Mouse (Mus musculus): ENCODE data around the gene Trak1. TPM values are rescaled to one million over a fixed set of nuclear protein-coding genes. Genes with fewer than 3 reads are reported as not detected.
"Not testable (repeated sequence)": the region's sequence is repeated elsewhere in the genome, so short reads cannot be mapped to it uniquely, and the experiment has no call there.

Gene Trak1
- polyA plus RNA-seq, 1 experiment from 2014 or later: 32.2 TPM

DNA sequence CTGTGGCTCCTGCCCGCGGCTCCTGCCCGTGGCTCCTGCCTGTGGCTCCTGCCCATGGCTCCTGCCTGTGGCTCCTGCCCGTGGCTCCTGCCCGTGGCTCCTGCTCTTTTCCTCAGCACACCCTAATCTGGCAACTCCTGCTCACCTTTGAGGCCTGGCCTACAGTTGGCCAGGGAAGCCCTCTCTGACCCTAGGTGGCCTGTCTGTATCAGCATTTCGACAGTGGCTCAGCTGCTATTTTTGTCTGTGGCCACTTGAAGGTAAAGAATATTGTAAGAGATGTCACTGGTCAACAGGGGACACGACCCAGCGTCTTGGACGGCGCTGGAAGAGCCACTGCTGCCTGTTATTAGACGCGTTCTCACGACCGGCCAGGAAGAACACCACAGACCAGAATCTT lies 24.7 kb downstream of the Trak1 start:
- Histone ChIP-seq H3K4me3 (no peak overlapping the region), H3K4me2 (no peak overlapping the region), H3K4me1 (peaks cover 36% of the 10 kb centered on the region), H3K27me3 (replicated peaks) (no peaks in the 10 kb centered on the region), H3K36me3 (peaks cover 30% of the 10 kb centered on the region), H3K27ac (replicated peaks) (peak overlapping the region; percentile 59), H3K9ac (no peak overlapping the region), H3K9me3 (no peaks in the 10 kb centered on the region)
- WGBS: 74% methylated on average over 14 of the region's 14 CpGs
- ATAC-seq (ENCODE audit: extremely low read depth, insufficient number of reproducible peaks, low FRiP score, low TSS enrichment): no peak

DNA sequence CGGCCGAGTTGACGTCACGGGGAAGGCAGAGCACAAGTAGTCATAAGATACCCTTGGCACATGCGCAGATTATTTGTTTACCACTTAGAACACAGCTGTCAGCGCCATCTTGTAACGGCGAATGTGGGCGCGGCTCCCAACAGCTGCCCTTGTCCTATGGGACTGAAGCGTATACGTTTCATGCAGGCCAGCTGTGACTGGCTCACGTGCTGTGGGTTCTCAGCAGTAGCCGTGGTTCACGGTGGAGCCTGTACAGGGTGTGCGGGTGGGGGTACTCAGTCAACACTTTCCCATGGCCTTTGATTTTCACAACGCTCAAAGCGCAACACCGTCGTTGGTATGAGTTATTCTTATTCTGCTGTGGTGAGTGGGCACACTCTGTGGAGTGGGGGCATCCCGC lies 31.0 kb downstream of the Trak1 start:
- H3K9ac ChIP-seq: peak overlapping the region; percentile 78
- H3K9me3 ChIP-seq; H3K27me3 ChIP-seq (replicated peaks); H3K4me2 ChIP-seq; H3K4me3 ChIP-seq; H3K36me3 ChIP-seq; ATAC-seq (ENCODE audit: extremely low read depth, insufficient number of reproducible peaks, low FRiP score, low TSS enrichment): not testable (repeated sequence)
- peak overlapping the region; percentile 97 for H3K27ac ChIP-seq (replicated peaks)
- H3K4me1 ChIP-seq: peaks cover 51% of the 10 kb centered on the region
- 93% methylated on average over 17 of the region's 21 CpGs for WGBS

DNA sequence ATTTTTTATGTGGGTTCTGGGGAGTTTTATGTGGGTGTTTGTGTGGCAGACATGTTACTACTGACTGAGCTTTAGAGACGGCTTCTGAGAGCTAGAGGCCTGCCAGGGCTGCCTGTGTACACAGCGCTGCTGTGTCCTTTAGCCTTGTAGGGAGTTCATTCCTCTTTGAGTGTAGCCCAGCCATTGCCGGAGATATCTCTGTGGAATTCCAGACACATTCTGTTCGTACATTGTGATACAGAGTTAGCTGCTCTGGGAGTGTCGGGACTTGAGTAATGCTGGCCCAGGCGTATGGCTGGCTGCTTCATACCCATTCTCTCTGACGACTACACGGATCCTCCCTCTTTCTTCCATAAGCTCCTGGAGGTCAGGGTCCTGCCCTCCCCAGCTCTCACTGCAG lies 31.9 kb downstream of the Trak1 start:
- peak overlapping the region; percentile 78 for H3K9ac ChIP-seq
- H3K4me1 ChIP-seq: peaks cover 59% of the 10 kb centered on the region
- H3K27ac ChIP-seq (replicated peaks): peak overlapping the region; percentile 97
- no peaks in the 10 kb centered on the region for H3K9me3 ChIP-seq
- peak; percentile 58 for ATAC-seq (ENCODE audit: extremely low read depth, insufficient number of reproducible peaks, low FRiP score, low TSS enrichment)
- H3K36me3 ChIP-seq: peaks cover 6% of the 10 kb centered on the region; the same call in 1 of the 2 replicates
- H3K4me3 ChIP-seq: peak overlapping the region; percentile 16; the same call in 1 of the 2 replicates
- peak overlapping the region; percentile 55 for H3K4me2 ChIP-seq
- H3K27me3 ChIP-seq (replicated peaks): no peaks in the 10 kb centered on the region
- 27% methylated on average over 8 of the region's 8 CpGs for WGBS

DNA sequence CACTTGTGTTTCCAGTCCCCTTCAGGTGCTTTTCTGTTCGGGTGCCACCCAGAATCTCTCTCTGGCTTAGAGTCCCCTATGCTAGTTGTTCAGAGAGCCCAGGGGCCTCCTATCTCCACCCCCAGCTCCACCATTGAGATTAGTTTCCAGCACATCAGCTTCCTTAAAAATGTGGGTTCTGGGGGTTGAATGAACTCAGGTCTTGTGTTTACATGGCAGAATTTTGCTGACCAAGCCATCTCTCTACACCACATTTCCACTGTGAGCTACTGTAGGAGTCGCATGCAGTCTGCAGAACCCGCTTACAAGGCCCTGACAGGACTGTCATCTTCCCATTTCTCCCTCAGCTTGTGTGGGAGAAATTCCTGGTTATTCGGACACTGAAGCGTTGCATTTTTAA lies 32.8 kb downstream of the Trak1 start:
- no peaks in the 10 kb centered on the region for H3K9me3 ChIP-seq
- ATAC-seq (ENCODE audit: extremely low read depth, insufficient number of reproducible peaks, low FRiP score, low TSS enrichment): no peak
- H3K36me3 ChIP-seq: peaks cover 6% of the 10 kb centered on the region; the same call in 1 of the 2 replicates
- peak overlapping the region; percentile 72; the same call in 1 of the 2 replicates for H3K9ac ChIP-seq
- H3K4me3 ChIP-seq: no peak overlapping the region
- H3K27ac ChIP-seq (replicated peaks): peak overlapping the region; percentile 97
- 83% methylated on average over 5 of the region's 5 CpGs for WGBS
- no peak overlapping the region for H3K4me2 ChIP-seq
- H3K27me3 ChIP-seq (replicated peaks): no peaks in the 10 kb centered on the region
- H3K4me1 ChIP-seq: peaks cover 68% of the 10 kb centered on the region

DNA sequence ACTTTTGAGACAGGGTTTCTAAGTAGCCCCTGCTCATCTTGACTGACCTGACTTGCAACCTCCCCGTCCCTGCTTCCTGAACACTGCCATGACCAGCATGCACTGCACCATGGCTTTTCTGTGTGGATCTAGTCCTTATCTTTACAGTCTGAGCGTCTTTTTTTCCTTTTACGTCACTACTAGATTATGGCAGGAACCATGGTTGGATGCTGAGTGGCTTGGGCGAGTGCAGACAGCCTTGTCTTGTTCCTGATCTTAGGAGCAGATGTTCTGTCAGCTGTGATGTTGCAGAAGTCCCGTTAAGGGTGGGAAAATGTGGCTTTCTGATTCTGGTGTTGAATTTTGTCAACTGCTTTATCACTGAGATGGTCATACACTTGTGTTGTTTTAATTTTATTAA lies 34.1 kb downstream of the Trak1 start:
- H3K36me3 ChIP-seq: peaks cover 6% of the 10 kb centered on the region; the same call in 1 of the 2 replicates
- H3K4me3 ChIP-seq: no peak overlapping the region
- H3K9me3 ChIP-seq: no peaks in the 10 kb centered on the region
- H3K9ac ChIP-seq: peak overlapping the region; percentile 72
- peak overlapping the region; percentile 97 for H3K27ac ChIP-seq (replicated peaks)
- no peak for ATAC-seq (ENCODE audit: extremely low read depth, insufficient number of reproducible peaks, low FRiP score, low TSS enrichment)
- no peaks in the 10 kb centered on the region for H3K27me3 ChIP-seq (replicated peaks)
- WGBS: 7% methylated on average over 5 of the region's 5 CpGs
- peak overlapping the region; percentile 54 for H3K4me2 ChIP-seq
- H3K4me1 ChIP-seq: peaks cover 82% of the 10 kb centered on the region

DNA sequence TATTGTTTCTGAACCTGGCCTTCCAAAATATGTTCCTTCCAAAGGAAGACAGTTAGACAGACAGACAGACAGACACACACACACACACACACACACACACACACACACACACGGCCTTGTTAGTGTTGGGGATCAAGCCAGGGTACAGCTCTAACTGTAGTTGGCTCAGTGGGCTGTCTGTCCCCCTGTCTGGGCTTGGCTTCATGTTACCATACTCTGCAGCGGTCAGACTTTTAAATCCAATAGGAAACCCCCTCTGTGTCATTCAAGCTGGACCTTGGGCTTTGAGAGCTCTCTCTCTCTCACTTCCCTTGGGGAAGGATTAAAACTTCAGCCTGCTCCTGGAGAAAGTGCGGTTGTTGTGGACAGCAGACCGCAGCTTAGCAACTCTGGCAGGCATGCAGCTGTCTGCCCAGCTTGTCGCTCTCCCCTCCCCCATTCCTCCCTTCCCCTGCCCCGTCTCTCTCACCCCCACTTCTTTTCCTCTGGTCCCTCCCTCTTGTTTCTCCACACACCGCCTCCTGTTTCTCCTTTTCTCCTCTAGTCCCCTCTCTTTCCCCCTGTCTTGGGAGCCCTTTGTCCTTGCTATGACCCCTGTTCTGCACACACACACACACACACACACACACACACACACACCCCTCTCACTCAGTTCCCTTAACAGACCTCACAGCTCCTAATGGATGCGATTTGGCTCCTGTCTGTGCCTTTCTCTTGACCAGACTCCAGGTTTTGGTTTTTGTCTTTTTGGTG lies 34.8 kb downstream of the Trak1 start:
- Histone ChIP-seq H3K4me1 (peaks cover 88% of the 10 kb centered on the region), H3K27ac (replicated peaks) (peak overlapping the region; percentile 97), H3K4me2 (peak overlapping the region; percentile 54), H3K9me3 (no peaks in the 10 kb centered on the region), H3K27me3 (replicated peaks) (no peaks in the 10 kb centered on the region), H3K4me3 (0 out of 2 replicates have a peak overlapping the region, but pooled peaks have one; percentile 16), H3K9ac (peak overlapping the region; percentile 72), H3K36me3 (peaks cover 6% of the 10 kb centered on the region; the same call in 1 of the 2 replicates)
- WGBS: under 1% methylated on average over 8 of the region's 8 CpGs
- ATAC-seq (ENCODE audit: extremely low read depth, insufficient number of reproducible peaks, low FRiP score, low TSS enrichment): peak; percentile 38; the same call in 1 of the 2 replicates

DNA sequence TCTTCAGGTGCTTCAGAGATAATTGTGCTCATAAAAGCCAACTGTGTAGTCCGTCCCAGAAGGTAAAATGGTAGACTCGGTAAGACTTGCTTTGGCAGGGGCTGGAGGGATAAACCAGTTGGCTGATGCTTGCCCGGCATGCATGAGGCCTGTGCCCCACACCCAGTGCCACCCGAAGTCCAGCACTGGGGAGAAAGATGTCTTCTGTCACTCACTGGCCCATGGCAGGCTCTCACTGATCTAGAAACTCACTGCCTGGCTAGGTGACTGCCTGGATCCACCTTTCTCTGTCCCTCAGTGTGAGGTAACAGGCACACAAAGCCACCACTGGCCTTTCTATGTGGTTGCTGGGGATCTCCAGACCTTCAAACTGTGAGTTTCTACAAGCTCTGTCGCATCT lies 36.3 kb downstream of the Trak1 start:
- peak overlapping the region; percentile 97 for H3K27ac ChIP-seq (replicated peaks)
- no peak overlapping the region for H3K4me2 ChIP-seq
- no peaks in the 10 kb centered on the region for H3K9me3 ChIP-seq
- no peak for ATAC-seq (ENCODE audit: extremely low read depth, insufficient number of reproducible peaks, low FRiP score, low TSS enrichment)
- no peak overlapping the region for H3K4me3 ChIP-seq
- peaks cover 100% of the 10 kb centered on the region for H3K4me1 ChIP-seq
- H3K27me3 ChIP-seq (replicated peaks): no peaks in the 10 kb centered on the region
- peaks cover 2% of the 10 kb centered on the region; the same call in 1 of the 2 replicates for H3K36me3 ChIP-seq
- H3K9ac ChIP-seq: peak overlapping the region; percentile 61
- WGBS: 75% methylated on average over 5 of the region's 5 CpGs

DNA sequence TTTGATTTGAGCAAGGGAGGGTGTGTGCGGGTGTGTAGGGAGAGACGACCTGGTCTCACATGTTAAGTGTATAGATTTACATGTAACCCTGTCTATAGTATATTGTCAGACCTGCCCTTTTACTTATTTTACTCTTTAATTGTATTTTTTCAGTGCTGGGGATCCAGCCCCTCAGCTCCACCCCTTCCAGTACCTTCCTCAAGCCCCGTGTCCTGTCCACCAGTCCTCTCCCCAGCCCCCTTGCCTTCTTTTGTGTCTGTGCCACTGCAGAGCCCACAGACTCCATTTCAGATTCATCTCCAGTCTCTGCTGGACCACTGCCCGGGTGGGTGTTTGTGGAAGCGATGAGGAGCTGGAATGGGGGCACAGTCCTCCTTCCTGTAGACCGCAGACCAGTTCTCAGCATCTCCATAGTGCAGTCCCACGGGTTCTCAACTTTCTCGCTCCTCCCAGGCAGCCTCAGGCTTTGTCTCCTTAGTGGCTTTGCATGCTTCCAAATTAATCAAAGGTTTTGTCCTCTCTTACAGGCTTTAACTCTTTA lies 37.1 kb downstream of the Trak1 start:
- no peak for ATAC-seq (ENCODE audit: extremely low read depth, insufficient number of reproducible peaks, low FRiP score, low TSS enrichment)
- peaks cover 95% of the 10 kb centered on the region for H3K4me1 ChIP-seq
- H3K4me2 ChIP-seq: no peak overlapping the region
- peak overlapping the region; percentile 97 for H3K27ac ChIP-seq (replicated peaks)
- 56% methylated on average over 8 of the region's 8 CpGs for WGBS
- H3K9me3 ChIP-seq: no peaks in the 10 kb centered on the region
- no peak overlapping the region for H3K4me3 ChIP-seq
- no peaks in the 10 kb centered on the region for H3K36me3 ChIP-seq
- H3K9ac ChIP-seq: peak overlapping the region; percentile 61
- H3K27me3 ChIP-seq (replicated peaks): no peaks in the 10 kb centered on the region

DNA sequence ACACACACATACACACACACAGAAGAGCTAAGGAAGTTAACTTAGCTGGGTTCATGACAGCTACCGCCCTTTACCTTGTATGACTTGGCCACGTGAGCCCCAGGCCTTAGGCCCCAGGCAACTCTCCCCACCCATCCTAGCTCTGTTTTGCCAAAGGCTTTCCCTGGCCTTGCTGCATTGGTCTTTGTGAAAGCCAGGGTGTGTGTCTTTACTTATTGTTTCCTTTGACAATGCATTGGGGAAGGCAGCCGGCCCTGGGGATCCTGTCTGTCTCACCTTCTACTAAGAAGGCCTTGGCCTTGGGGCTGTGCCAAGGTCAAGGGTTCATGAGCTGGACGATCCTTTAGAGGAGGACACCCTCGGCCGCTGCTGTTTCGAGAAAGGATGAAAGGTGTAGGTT lies 38.3 kb downstream of the Trak1 start:
- peak overlapping the region; percentile 61 for H3K9ac ChIP-seq
- no peak overlapping the region for H3K4me2 ChIP-seq
- WGBS: 48% methylated on average over 7 of the region's 7 CpGs
- no peaks in the 10 kb centered on the region for H3K9me3 ChIP-seq
- no peaks in the 10 kb centered on the region for H3K27me3 ChIP-seq (replicated peaks)
- peaks cover 83% of the 10 kb centered on the region for H3K4me1 ChIP-seq
- ATAC-seq (ENCODE audit: extremely low read depth, insufficient number of reproducible peaks, low FRiP score, low TSS enrichment): no peak
- peak overlapping the region; percentile 97 for H3K27ac ChIP-seq (replicated peaks)
- H3K36me3 ChIP-seq: 0 out of 2 replicates have a peak, but pooled peaks cover 2% of the 10 kb centered on the region
- H3K4me3 ChIP-seq: no peak overlapping the region

DNA sequence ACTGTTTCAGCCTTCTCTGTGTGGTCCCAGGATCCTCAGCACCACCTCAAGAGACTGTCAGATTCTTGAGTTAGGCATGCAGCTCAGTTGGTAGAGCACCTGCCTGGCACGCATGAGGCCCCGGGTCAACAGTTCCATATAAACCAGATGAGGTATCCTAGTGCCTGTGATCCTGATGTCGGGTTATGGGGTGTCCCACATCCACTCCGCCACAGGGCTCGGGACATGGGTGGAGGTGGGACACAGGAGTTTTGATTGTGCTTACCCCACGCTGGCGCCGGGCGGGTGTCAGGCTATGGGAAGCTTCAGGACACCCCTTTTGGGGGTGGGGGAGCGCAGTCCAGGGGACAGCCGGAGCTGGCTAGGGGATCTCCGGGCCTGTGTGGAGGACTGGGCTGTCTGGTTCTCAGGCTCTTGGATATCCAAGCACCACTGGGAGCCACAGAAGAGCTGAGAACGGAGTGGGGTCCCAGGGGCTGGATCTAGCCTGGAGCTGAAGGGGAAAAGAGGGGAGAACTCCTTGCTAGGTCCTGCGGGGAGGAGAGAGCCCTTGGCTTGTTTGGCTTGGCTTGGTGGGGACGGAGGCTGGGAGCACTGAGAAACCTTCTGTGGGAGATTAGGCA lies 39.1 kb downstream of the Trak1 start:
- no peak overlapping the region for H3K4me2 ChIP-seq
- peaks cover 76% of the 10 kb centered on the region for H3K4me1 ChIP-seq
- no peak for ATAC-seq (ENCODE audit: extremely low read depth, insufficient number of reproducible peaks, low FRiP score, low TSS enrichment)
- peak overlapping the region; percentile 61; the same call in 1 of the 2 replicates for H3K9ac ChIP-seq
- H3K27me3 ChIP-seq (replicated peaks): no peaks in the 10 kb centered on the region
- H3K27ac ChIP-seq (replicated peaks): peak overlapping the region; percentile 97
- no peak overlapping the region for H3K4me3 ChIP-seq
- 85% methylated on average over 15 of the region's 15 CpGs for WGBS
- 0 out of 2 replicates have a peak, but pooled peaks cover 6% of the 10 kb centered on the region for H3K36me3 ChIP-seq
- no peaks in the 10 kb centered on the region for H3K9me3 ChIP-seq

DNA sequence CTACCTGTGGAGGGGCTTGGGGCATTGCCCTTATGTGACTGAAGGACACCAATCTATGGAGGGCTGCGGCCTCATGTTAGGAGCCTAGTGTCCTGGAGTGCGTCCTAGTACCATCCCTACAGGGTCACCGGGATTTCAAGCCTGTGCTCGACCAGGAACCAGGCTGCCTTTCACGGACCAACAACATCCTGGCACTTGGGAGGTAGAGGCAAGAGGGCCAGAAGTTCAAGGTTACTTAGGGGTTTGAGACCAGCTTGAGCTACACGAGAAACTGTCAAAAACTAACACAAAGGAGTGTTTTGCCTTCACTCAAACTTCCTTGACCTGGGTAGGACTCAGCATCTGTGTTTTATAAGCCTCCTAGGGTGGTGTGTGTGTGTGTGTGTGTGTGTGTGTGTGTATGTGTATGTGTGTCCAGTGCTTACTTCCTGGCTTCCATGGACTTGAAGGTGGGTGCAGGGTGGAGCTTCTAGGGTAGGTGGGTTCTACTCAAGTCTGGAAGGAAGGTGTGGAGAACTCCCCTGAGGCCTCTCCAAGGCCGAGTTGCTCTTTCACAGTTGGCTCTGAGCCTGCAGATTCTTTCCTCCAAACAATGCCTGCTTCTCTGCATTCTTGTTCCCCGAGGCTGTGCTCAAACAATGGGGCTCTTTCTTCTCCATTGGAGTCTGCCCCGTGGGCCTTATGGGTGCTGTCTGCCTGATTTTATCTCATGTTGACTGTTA lies 40.1 kb downstream of the Trak1 start:
- H3K36me3 ChIP-seq: 0 out of 2 replicates have a peak, but pooled peaks cover 11% of the 10 kb centered on the region
- peaks cover 76% of the 10 kb centered on the region for H3K4me1 ChIP-seq
- H3K9me3 ChIP-seq: no peaks in the 10 kb centered on the region
- peak overlapping the region; percentile 25 for H3K4me2 ChIP-seq
- no peaks in the 10 kb centered on the region for H3K27me3 ChIP-seq (replicated peaks)
- H3K27ac ChIP-seq (replicated peaks): peak overlapping the region; percentile 97
- 47% methylated on average over 9 of the region's 9 CpGs for WGBS
- H3K9ac ChIP-seq: peak overlapping the region; percentile 65
- no peak overlapping the region for H3K4me3 ChIP-seq
- no peak for ATAC-seq (ENCODE audit: extremely low read depth, insufficient number of reproducible peaks, low FRiP score, low TSS enrichment)
